Mouse (Mus musculus): ENCODE data around the gene Nat9.

The Nat9 gene

GRCm38 (mm10) chr11:115187693-115188092, at the start of gene Nat9:
Gene Nat9 (minus strand): TSS chr11:115187859.
- DNase-seq (ENCODE audit: extremely low spot score, low read depth, low spot score): no peak

DNA sequence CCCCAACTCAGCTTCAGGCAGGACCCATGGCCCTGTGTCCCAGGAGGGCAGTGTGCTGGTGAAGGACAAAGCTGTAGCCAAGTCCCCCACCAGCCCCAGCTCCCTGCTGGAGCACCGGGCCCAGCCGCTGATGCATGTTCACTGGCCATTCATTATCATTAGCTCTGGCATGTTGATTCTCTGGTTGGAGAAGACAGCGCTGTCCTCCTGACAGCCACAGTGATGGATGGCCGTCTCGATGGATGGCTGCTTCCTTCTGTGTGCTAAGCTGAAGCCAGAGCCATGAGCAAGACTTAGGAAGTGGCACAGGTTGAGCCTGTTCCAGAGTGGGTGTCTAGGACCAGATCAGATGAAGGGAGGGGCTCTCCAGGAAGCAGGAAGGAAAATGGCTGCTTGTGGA, 48.9 kb upstream of the Nat9 start:
- DNase-seq (ENCODE audit: extremely low spot score, low read depth, low spot score): no peak

- DNase-seq (ENCODE audit: extremely low spot score, low read depth, low spot score): no peak
Measured at GRCm38 (mm10) chr11:115234320-115235044, 46.8 kb upstream of the Nat9 start.

GRCm38 (mm10) chr11:115233526-115234290, 46.0 kb upstream of the Nat9 start:
- DNase-seq (ENCODE audit: extremely low spot score, low read depth, low spot score): no peak

DNA sequence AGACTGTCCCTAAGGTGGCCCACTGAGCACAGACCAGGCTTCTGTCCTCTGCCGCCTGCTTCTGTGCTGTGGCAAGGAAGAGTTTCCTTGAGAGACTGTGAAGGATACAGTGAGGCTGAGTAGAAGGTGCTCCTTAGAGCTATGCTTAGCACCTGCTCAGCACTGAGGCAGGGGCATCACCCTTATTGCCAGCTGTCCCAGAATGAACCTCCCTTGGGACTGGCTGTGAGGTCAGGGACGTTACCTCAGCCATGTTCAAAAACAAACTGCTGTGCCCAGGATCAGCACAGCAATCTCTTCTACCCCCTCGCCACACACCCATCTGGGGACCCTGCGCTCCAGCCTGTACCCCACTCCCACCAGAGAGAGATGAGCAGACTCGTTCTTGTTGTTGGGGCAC, 45.2 kb upstream of the Nat9 start:
- DNase-seq (ENCODE audit: extremely low spot score, low read depth, low spot score): no peak

GRCm38 (mm10) chr11:115231924-115232323, 44.3 kb upstream of the Nat9 start:
- DNase-seq (ENCODE audit: extremely low spot score, low read depth, low spot score): no peak

DNA sequence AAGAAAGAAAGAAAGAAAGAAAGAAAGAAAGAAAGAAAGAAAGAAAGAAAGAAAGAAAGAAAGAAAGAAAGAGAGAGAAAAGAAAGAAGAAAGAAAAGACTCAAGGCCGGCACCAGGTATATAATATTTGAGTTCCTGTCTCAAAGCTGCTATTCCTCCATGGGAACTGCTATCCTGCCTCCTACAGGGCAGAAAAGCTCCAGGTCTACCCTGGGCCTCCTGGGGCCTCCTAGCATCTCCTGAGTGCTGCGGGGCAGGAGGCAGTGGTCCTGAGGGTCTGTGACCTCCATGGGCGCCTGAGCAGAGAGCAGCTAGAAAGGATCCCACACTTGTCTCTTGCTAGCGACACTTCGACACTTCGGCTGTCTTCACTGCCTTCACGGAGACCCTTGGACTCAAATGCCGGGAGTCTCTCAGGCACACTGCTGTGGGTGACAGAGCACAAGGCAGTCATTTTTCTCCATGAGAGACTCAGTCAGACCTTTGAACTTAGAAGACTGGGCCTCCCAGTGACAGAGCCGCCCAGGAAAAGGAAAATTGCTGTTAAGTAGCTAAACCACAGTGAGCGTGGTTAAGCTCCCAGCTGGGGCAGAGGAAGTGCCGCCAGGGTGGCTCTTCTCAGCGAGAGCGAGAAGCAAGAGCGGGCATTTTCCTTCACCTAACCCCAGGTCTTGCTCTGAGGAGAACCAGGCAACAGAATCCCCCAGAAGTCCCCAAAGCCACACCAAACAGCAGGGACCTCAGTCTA, 43.7 kb upstream of the Nat9 start:
- no peak for DNase-seq (ENCODE audit: extremely low spot score, low read depth, low spot score)

DNA sequence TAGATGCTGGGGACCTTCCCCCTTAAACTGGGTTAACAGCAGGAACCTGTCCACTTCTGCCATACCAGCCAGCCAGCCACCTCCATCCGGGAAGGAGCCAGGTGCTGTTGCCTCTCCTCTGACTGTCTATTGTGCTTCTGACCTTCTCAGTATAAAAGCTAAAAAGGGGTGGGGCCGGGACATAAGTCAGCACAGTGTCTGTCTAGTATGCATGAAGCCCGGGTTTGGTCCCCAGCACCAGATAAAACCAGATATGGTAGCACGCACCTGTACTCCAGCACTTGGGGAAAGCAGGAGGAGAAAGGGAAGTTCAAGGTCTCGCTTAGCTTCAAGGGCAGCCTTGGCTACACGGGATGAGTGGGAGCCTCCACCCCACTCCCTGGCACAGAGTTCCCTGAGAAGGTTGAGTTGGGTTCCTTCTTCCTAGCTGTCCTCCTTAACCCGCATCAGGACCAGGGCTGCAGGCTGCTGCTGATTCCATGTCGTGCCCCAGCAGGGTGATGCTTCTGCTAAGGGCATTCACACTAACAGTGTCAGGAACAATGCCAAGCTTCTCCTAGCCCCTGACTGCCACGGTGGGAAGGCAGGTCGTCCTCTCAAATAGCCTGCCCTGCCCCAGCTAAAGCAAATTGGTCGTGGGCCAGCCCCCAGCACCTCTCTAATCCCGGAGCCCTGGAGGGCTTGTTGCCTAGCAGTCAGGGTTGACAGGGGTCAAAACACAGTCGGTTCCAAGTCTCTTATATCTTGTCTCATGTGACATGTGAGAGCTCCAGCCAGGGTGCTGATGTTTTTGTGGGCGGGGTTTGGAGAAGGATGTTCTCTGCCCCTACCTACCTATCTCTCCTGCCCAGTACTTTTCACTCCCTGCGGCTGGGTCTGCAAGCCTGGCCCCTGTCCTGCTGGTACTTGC, 41.6 kb upstream of the Nat9 start:
- DNase-seq (ENCODE audit: extremely low spot score, low read depth, low spot score): no peak

- DNase-seq (ENCODE audit: extremely low spot score, low read depth, low spot score): no peak
Measured at GRCm38 (mm10) chr11:115228430-115228829, 40.8 kb upstream of the Nat9 start.

- DNase-seq (ENCODE audit: extremely low spot score, low read depth, low spot score): no peak
Measured at GRCm38 (mm10) chr11:115227640-115228039, 40.0 kb upstream of the Nat9 start.

DNA sequence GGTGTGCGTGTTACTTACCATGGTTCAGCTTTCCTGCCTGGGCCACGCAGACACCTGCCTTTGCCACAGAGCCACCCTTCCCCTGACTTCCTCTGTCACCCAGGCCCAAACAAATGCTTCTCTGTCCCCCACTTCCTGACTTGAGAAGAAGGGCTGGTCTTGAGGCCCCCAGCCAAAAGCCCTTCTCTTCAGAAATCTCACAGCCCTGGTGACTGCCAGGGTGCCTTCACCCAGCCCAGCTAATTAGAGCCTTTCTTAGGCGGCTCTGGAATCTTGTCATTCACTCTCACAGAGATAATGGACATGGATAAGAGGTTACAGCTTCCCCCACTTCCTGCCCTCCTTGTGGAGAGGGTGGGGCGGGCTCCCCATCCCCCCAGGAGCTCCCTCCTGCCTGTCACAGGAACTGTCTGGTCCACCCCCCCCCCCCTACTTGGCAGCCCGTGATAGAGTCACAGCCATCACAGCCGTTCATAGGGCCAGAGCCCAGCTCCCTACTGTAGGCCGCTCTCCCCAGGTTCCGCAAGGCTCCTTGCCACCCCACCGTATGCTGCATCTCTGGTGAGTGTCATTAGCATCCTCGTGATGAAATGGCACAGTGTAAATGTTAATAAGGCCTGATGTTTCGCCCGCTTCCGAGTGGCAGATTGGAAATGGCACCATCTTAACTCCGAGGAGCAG, 39.3 kb upstream of the Nat9 start:
- no peak for DNase-seq (ENCODE audit: extremely low spot score, low read depth, low spot score)

- DNase-seq (ENCODE audit: extremely low spot score, low read depth, low spot score): no peak
Measured at GRCm38 (mm10) chr11:115225301-115225700, 37.6 kb upstream of the Nat9 start.

DNA sequence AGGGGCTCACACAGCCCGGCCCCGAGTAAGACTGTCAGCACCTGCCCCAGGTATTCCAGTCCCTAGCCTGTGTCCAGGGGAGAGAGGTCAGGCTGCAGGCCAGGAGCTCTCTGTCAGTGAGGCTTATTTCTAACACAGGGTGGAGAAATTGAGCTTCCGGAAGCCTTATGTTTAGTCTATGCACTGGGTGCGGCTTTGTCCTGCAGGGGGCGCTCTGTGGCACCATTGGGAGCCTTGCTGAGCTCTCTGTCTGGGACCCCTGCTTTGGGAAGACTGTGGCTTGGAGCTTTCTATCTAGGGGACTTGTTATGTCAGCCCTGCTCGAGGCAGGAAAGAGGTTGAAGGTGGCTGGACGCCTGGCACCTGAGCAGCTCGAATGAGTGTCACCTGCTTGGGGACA, 37.2 kb upstream of the Nat9 start:
- no peak for DNase-seq (ENCODE audit: extremely low spot score, low read depth, low spot score)

DNA sequence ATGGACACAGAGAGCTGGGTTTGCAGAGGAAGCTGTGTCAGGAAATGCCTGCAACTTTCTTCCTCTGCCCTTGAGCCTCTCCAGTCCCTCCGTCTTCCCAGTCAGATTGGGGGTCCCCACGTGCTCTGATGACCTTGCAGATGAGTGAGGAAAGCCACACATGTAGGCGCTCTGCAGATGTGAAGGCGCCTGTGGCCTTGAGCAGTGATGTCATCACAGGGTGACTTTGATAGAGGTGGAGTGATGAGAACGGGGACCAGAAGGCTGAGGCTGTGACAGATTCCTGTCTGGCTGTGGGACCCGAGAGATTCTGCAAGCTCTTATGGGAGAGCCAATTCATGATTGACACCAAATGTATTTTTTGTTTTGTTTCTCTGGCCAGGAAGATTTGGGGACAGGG, 36.2 kb upstream of the Nat9 start:
- DNase-seq (ENCODE audit: extremely low spot score, low read depth, low spot score): no peak

- no peak for DNase-seq (ENCODE audit: extremely low spot score, low read depth, low spot score)
Measured at GRCm38 (mm10) chr11:115223451-115223850, 35.8 kb upstream of the Nat9 start.

GRCm38 (mm10) chr11:115222570-115222969, 34.9 kb upstream of the Nat9 start:
- DNase-seq (ENCODE audit: extremely low spot score, low read depth, low spot score): no peak

- no peak for DNase-seq (ENCODE audit: extremely low spot score, low read depth, low spot score)
Measured at GRCm38 (mm10) chr11:115222077-115222476, 34.4 kb upstream of the Nat9 start.

GRCm38 (mm10) chr11:115219685-115220084, 32.0 kb upstream of the Nat9 start:
- DNase-seq (ENCODE audit: extremely low spot score, low read depth, low spot score): no peak

DNA sequence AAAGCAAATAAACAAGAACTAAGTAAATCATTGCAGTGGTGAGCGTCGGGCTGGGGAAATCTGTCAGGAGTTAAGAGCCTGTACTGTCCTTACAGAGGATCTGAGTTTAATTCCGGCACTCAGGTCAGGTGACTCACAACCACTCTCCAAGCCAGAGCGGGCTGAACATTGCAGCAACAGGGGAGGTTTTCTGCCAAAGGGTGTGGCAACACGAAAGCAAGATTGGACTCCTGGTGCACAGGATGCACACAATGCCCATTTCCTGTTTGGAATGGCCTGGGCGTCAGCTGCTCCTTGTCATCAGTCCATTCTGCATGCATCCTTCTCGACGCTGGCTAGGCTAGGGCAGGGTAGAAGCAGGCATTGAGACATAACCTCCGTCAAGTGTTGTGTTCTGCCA, 31.6 kb upstream of the Nat9 start:
- no peak for DNase-seq (ENCODE audit: extremely low spot score, low read depth, low spot score)

Data from hindlimb bud, embryonic 11.5 days (tissue).